16 mouse cellular contexts compared by ENCODE assay signal in the genomic region with DNA sequence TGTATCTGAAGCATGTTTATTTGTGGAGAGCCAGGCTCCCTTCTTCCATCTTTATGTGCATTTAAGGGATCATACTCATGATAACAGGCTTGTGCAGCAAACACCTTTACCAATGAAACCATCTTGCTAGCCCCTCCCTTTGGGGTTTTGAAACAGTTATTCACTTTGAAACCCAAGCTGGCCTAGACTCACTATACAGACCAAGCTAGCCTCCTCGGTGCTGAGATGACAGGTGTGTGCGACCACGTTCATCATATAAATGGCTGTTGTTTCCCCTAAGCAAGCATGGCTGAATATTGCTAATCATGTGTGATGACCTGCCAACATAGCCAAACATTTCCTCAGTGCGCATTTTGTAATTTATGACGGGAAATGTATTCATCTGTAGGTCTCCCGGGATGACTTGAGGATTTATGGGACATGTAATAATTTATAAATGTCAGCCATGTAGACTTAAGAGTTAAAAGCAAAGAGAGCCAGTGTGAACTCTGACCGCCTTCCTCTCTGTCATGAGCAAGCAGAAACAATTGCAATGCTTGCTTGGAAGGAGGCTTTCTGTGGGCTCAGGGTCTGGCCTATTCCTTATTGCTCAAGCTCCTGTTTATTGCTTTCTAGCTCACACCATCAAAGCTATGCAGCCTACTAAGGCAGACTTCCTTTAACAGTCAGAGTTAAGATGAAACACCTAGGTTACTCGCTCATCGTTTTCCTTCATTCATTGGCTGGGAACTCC.
DNase-seq lines count a peak whose midpoint lies in the region; ATAC-seq lines count a peak whose summit lies in the region.
"Had no signal": no experiment of that assay in that cellular context is flagged by ENCODE, and none has a peak within 500 bp of the region (broad histone marks: within the 10 kb centered on the region; RNA-seq: fewer than 3 reads in every experiment).

No protein-coding gene starts in this region.

- H3K27ac ChIP-seq in intestine, embryonic 15.5 days: 0 out of 2 replicates have a peak overlapping the region, but pooled peaks have one; percentile 27
- H3K27ac ChIP-seq: forebrain, embryonic 15.5 days; heart, adult 2 months; heart, embryonic 15.5 days; limb, embryonic 13.5 days; liver, embryonic 14.5 days had no signal

- no peak overlapping the region for H3K4me3 ChIP-seq in intestine, embryonic 15.5 days (replicated peaks)
- H3K4me3 ChIP-seq: erythroblast, embryonic 14.5 days; forebrain, embryonic 15.5 days; heart, adult 2 months; heart, embryonic 15.5 days; limb, embryonic 13.5 days had no signal

- H3K36me3 ChIP-seq in intestine, embryonic 15.5 days: no peaks in the 10 kb centered on the region
- H3K36me3 ChIP-seq: forebrain, embryonic 15.5 days; limb, embryonic 13.5 days had no signal

- no peaks in the 10 kb centered on the region for H3K9me3 ChIP-seq in intestine, embryonic 15.5 days
- H3K9me3 ChIP-seq: forebrain, embryonic 15.5 days; heart, embryonic 15.5 days; limb, embryonic 13.5 days had no signal

- H3K4me1 ChIP-seq in intestine, embryonic 15.5 days (replicated peaks): no peaks in the 10 kb centered on the region
- H3K4me1 ChIP-seq: heart, embryonic 15.5 days had no signal

- no peak overlapping the region for H3K9ac ChIP-seq in intestine, embryonic 15.5 days
- H3K9ac ChIP-seq: forebrain, embryonic 15.5 days; heart, embryonic 15.5 days; limb, embryonic 13.5 days; liver, embryonic 14.5 days had no signal

- WGBS in intestine, embryonic 15.5 days: 35% methylated on average over 9 of the region's 9 CpGs

- ATAC-seq in intestine, embryonic 15.5 days: peak; percentile 91
- ATAC-seq in megakaryocyte, adult 5-6 weeks (ENCODE audit: poor library complexity, severe bottlenecking): no peak
- ATAC-seq: forebrain, embryonic 15.5 days; inflammation-experienced regulatory T-cells, adult 6 months had no signal

- H3K27me3 ChIP-seq in intestine, embryonic 15.5 days (replicated peaks): no peaks in the 10 kb centered on the region
- H3K27me3 ChIP-seq: forebrain, embryonic 15.5 days; heart, embryonic 15.5 days; limb, embryonic 13.5 days had no signal

- no peak overlapping the region for H3K4me2 ChIP-seq in intestine, embryonic 15.5 days (replicated peaks)
- H3K4me2 ChIP-seq: forebrain, embryonic 15.5 days; heart, embryonic 15.5 days; limb, embryonic 13.5 days had no signal

- peak; percentile 8 for DNase-seq in kidney, postnatal 14 days
- no peak for DNase-seq in kidney, adult 18-20 months
- DNase-seq in embryo, embryonic 11 days: peak; percentile 53
- DNase-seq in yolk sac, embryonic 10.5 days (ENCODE audit: low spot score): peak; percentile 45
- DNase-seq in lung, postnatal 25 days (ENCODE audit: low spot score): no peak
- DNase-seq: cerebellum, adult 9-10 months; heart, adult 2 months; thymus, postnatal 14 days had no signal

Comparison
In these comparisons a context has a peak if more than half of its experiments do, and no peak if none do; other contexts are left out.
1. DNase-seq: peak in kidney, postnatal 14 days (single experiment), embryo, embryonic 11 days (single experiment) and yolk sac, embryonic 10.5 days (single experiment); none in kidney, adult 18-20 months (single experiment) and lung, postnatal 25 days (single experiment).